20 mouse cellular contexts compared by ENCODE assay signal in genomic region chr13:101777851-101778250, GRCm38 (mm10). TPM values are rescaled to one million over a fixed set of nuclear protein-coding genes. Genes with fewer than 3 reads are reported as not detected.
DNase-seq lines count a peak whose midpoint lies in the region; ATAC-seq and TF ChIP-seq lines count a peak whose summit lies in the region.
"Had no signal": no experiment of that assay in that cellular context is flagged by ENCODE, and none has a peak within 500 bp of the region (broad histone marks: within the 10 kb centered on the region; RNA-seq: fewer than 3 reads in every experiment).

No protein-coding gene starts in this region.

- no peak overlapping the region for H3K4me3 ChIP-seq in layer of hippocampus, adult 2 months
- no peak overlapping the region for H3K4me3 ChIP-seq in intestine, embryonic 15.5 days (replicated peaks)
- H3K4me3 ChIP-seq: heart, embryonic 10.5 days; liver, embryonic 12.5 days; midbrain, embryonic 12.5 days; neural tube, embryonic 12.5 days had no signal

- WGBS in intestine, embryonic 15.5 days: 84% methylated on average over 3 of the region's 3 CpGs

- H3K27ac ChIP-seq in layer of hippocampus, adult 2 months: peak overlapping the region; percentile 36; the same call in 1 of the 2 replicates
- H3K27ac ChIP-seq in intestine, embryonic 15.5 days: no peak overlapping the region
- H3K27ac ChIP-seq: heart, embryonic 10.5 days; kidney, postnatal 0 days; liver, embryonic 12.5 days; midbrain, embryonic 12.5 days; neural tube, embryonic 12.5 days had no signal

- no peaks in the 10 kb centered on the region for H3K36me3 ChIP-seq in intestine, embryonic 15.5 days
- H3K36me3 ChIP-seq: heart, embryonic 10.5 days; liver, embryonic 12.5 days; midbrain, embryonic 12.5 days; neural tube, embryonic 12.5 days had no signal

- TF ChIP-seq POLR2A in brain, embryonic 14.5 days (IDR thresholded peaks at IDR 0.05; ENCODE audit: borderline replicate concordance, extremely low read depth, insufficient read depth, insufficient read length, poor library complexity, severe bottlenecking): no peak

- H3K9me3 ChIP-seq in intestine, embryonic 15.5 days: no peaks in the 10 kb centered on the region
- H3K9me3 ChIP-seq: heart, embryonic 10.5 days; liver, embryonic 12.5 days; midbrain, embryonic 12.5 days; neural tube, embryonic 12.5 days had no signal

- ATAC-seq in frontal cortex, adult (ENCODE audit: low TSS enrichment): peak; percentile 79
- no peak for ATAC-seq in intestine, embryonic 15.5 days
- ATAC-seq: forebrain, embryonic 16.5 days; liver, embryonic 12.5 days had no signal

- TF ChIP-seq CTCF in layer of hippocampus, adult 2 months (conservative IDR thresholded peaks at IDR 0.05): no peak
- TF ChIP-seq CTCF in brain, embryonic 14.5 days (IDR thresholded peaks at IDR 0.05; ENCODE audit: borderline replicate concordance, extremely low read depth, insufficient read depth, insufficient read length): no peak

- H3K27me3 ChIP-seq in intestine, embryonic 15.5 days (replicated peaks): no peaks in the 10 kb centered on the region
- H3K27me3 ChIP-seq: liver, embryonic 12.5 days; midbrain, embryonic 12.5 days; neural tube, embryonic 12.5 days had no signal

- H3K4me2 ChIP-seq in intestine, embryonic 15.5 days (replicated peaks): no peak overlapping the region
- H3K4me2 ChIP-seq: liver, embryonic 12.5 days; midbrain, embryonic 12.5 days; neural tube, embryonic 12.5 days had no signal

- DNase-seq in frontal cortex, adult 2 months (ENCODE audit: extremely low spot score in 1 of 2, low spot score in 1 of 2): no peak
- DNase-seq in layer of hippocampus, adult 2 months (ENCODE audit: low spot score in 2 of 2): peak in 1 of 2 experiments; percentile 51
- DNase-seq in layer of hippocampus, postnatal 10 days (ENCODE audit: low spot score in 2 of 2): no peak
- peak; percentile 41 for DNase-seq in MN1 (ENCODE audit: low spot score)
- peak; percentile 72 for DNase-seq in brain, embryonic 14.5 days (ENCODE audit: low read depth)
- no peak for DNase-seq in yolk sac, embryonic 10.5 days (ENCODE audit: low spot score)
- DNase-seq: adrenal gland, adult 2 months; cerebellum, adult 9-10 months; kidney, adult 2 months; lung, adult 18-20 months; lung, postnatal 10 days; thymus, postnatal 14 days had no signal

- H3K9ac ChIP-seq in intestine, embryonic 15.5 days: no peak overlapping the region
- H3K9ac ChIP-seq: liver, embryonic 12.5 days; midbrain, embryonic 12.5 days; neural tube, embryonic 12.5 days had no signal

- H3K4me1 ChIP-seq in intestine, embryonic 15.5 days (replicated peaks): no peaks in the 10 kb centered on the region
- H3K4me1 ChIP-seq: heart, embryonic 10.5 days; liver, embryonic 12.5 days; midbrain, embryonic 12.5 days; neural tube, embryonic 12.5 days had no signal

RNA-seq across cellular contexts. Expression of gene Pik3r1, which starts 9.8 kb away (rescaled TPM):
- polyA plus RNA-seq in frontal cortex, adult 2 months (2012; rRNA removed): 49.5 and 49.6 TPM in 2 replicates
- total RNA-seq in layer of hippocampus, adult 2 months (2021): 10 to 100 TPM; 79.8 to 80.8 TPM
- 100 to 1,000 TPM; 109 to 112 TPM for total RNA-seq in layer of hippocampus, postnatal 10 days (2021)
- 17.7 and 39.7 TPM in 2 replicates for polyA plus RNA-seq in brain, embryonic 14.5 days (2012; rRNA removed)
- 29.6 and 30.8 TPM in 2 replicates for polyA plus RNA-seq in intestine, embryonic 15.5 days (2015; fragmentation: Nextera tagmentation; extraction: Ambion mirVana)

Comparison
In these comparisons a context has a peak if more than half of its experiments do, and no peak if none do; other contexts are left out.
1. DNase-seq: peak in MN1 (single experiment) and brain, embryonic 14.5 days (single experiment); none in frontal cortex, adult 2 months (0 of 2), layer of hippocampus, postnatal 10 days (0 of 2) and yolk sac, embryonic 10.5 days (single experiment).